In the genomic region with DNA sequence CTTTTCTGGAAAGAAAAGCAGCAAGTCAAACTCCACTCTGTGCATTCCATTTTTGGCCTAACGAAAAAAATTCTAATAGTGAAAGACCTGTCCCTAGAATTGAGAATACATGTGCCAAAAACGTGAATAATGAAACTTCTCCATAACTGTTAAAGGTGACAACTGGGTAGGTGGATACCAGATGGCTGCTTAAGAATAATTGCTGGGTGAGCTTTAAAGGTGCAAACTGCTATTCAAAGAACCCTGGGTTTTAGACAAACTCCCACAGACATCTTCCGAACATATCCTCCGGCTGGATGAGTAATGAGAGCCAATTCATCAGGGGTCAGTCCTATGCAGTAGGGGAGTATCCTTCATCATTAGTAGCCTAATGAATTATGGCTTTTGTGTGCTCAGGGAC, we compare ENCODE assay signal across 14 mouse cellular contexts.
"Had no signal": no experiment of that assay in that cellular context is flagged by ENCODE, and none has a peak within 500 bp of the region (broad histone marks: within the 10 kb centered on the region; RNA-seq: fewer than 3 reads in every experiment).

No protein-coding gene starts in this region.

- DNase-seq: forebrain, postnatal 0 days; gastrocnemius, postnatal 14 days; gastrocnemius, postnatal 36 days; heart, adult 2 months; heart, postnatal 14 days; heart, postnatal 36 days; kidney, adult 11 months; kidney, adult 2 months; kidney, adult 9 months; kidney, postnatal 14 days; kidney, postnatal 36 days; layer of hippocampus, adult 9-11 months; layer of hippocampus, postnatal 36 days; left cerebral cortex, postnatal 4 days had no signal
